Mouse (Mus musculus) erythroblast, embryonic 14.5 days (primary cell): ENCODE measurements at regions not wholly inside any gene's neighbourhood (a gene's known extent, or its start where the extent isn't known, plus 50 kb on each side); places are given as distances from the start of the nearest gene placed in this dataset.

Source experiments
- GATA1 ChIP-seq: IDR thresholded peaks from 2 replicates; pipeline ENCODE4 v1.6.1; 2012; ENCODE audit warnings: low read length, inconsistent platforms, mixed read lengths
- TAL1 ChIP-seq: IDR thresholded peaks from 3 replicates; pipeline ENCODE4 v1.6.1; 2012; ENCODE audit warnings: low read length, inconsistent platforms, mixed read lengths

DNA sequence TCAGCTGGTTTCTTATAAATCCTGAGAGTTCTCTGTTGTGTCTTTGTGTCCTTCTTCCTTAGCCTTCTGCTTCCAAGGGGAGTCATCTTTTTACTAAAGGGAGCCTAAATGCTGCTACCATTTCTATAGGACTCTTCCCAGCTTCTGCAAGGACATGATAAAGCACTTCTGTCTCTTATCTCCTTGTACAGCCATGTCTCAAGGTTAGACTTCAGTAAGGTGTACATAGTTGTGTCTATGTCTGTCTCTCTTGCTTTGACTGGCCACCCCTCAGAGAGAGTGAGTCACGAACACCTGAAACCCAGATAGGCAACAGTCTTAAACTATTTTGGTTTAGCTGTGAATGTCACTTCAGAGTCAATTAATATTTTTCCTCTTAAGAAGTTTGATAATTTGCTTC lies 353.0 kb downstream of the Btg1 start:
- TF ChIP-seq TAL1 = no peak
- no peak for TF ChIP-seq GATA1
